Mouse (Mus musculus): ENCODE measurements around the gene Ly6g5b. TPM values are rescaled to one million over a fixed set of nuclear protein-coding genes. Genes with fewer than 3 reads are reported as not detected.

Gene Ly6g5b
- polyA plus RNA-seq, 1 experiment = 1.2 TPM

GRCm38 (mm10) chr17:35105740-35106389, 9.4 kb downstream of the Ly6g5b start:
- no peak for DNase-seq (ENCODE audit: low spot score)

GRCm38 (mm10) chr17:35104754-35105153, 10.5 kb downstream of the Ly6g5b start:
- no peak for DNase-seq (ENCODE audit: low spot score)

DNA sequence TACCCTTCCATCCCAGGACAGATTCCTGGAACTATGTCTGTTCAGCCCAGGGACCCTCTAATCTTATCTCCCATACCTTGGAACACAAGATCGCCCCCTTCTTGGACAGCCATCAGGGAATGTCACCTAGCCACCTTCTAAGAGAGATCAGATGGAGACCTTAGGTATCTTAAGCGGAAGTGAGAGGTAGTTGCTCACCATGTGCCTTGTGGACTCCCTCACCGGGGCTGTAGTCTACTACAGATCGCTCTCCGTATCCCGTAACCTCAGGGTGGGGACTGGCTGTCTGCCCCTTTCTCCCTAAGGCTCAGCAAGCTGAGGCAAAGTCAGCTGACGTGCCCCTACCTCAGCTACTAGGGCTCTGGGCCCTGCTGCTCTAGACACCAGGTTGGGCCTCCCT, 11.1 kb downstream of the Ly6g5b start:
- no peak for DNase-seq (ENCODE audit: low spot score)

DNA sequence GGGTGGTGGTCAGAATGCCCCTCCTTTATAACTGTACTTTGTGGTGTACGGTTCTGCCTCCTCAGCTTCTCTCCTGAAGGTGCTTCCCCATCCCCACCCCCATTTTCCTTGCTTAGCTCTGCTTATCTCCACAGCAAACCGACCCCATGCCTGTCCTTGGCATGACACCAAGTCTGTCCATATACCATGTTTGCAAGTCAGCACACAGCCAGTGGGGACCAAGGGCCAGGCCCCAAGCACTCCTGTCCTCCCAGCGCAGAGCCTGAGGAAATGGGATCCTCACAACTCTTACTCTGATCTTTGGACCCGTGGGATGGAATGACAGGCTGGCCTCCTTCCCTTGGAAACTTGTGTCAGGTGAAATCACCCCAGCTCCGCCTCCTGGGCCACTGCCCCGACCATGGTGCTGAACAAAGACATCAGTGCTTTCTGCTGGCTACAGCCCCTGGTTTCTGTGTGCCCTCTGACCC, 12.0 kb downstream of the Ly6g5b start:
- DNase-seq (ENCODE audit: low spot score) = no peak

- DNase-seq (ENCODE audit: low spot score) = no peak
Observed at GRCm38 (mm10) chr17:35102299-35102698, 12.9 kb downstream of the Ly6g5b start.

GRCm38 (mm10) chr17:35101161-35101560, 14.1 kb downstream of the Ly6g5b start:
- DNase-seq (ENCODE audit: low spot score) = no peak

DNA sequence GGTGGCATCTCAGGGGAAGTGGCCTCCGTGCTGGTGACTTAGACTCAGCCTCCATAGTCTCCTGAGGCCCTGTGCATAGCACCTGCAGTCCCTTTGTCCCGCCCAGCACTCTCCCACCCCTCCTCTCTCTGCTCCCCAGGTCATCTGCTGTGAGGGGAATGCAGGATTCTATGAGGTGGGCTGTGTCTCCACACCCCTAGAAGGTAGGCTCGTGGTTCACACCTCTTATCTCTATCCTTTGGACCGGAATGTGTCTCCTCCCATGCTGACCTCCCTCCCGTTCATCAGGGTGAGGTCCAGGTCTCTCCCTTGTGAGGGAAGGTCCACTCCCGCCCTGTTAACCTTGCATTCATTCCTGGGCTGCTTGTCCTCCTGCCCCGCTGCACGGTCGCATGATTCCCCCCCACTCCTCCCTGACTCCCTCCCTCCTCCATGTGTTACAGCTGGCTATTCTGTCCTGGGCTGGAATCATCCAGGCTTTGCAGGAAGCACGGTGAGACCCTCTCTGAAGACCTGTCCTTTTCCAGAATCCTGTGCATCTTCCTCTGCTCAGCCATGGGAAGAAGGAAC, 14.9 kb downstream of the Ly6g5b start:
- DNase-seq (ENCODE audit: low spot score) = no peak

GRCm38 (mm10) chr17:35097164-35097655, 18.0 kb downstream of the Ly6g5b start:
- DNase-seq (ENCODE audit: low spot score) = no peak

GRCm38 (mm10) chr17:35096597-35096996, 18.6 kb downstream of the Ly6g5b start:
- no peak for DNase-seq (ENCODE audit: low spot score)

DNA sequence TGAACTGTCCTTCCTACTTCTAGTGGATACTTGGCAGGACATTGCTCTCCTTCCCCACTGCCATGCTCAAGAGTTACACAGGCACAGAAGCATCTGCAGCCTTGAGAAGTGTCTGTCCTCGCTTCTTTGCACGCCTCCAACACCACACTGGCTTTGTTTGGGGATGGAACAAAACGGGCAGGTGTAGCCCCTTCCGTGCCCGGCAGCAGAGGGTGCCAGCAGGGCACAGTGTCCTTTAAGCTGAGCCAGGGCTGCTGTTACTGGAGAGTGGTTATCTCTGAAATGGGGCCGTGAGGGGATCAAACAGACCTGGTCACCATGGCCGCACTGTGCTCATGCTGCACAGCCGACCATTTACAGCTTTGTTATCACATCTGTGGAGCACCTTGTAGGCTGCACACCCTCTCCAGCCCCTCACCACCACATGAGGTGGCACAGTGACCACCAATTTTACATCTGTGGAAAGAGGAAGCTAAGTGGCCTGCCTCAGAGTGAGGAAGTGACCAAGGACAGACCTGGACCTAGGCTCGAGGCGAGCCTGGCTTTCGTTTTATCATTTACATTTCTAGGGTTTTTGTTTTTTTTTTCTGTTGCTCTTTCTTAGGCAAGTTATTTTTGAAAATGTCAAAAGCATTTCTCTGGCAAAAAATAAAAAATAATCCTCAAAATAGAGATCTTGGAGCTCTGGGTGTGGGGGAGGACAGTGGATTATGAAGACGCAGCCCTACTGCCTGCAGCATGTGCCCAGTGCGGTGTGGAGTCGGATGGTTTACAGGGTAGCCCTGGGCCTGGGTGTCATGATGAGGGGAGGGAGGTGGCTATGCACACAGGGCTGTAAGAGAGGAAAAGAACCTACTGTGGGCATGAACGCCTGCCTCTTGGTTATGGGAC, 20.5 kb downstream of the Ly6g5b start:
- no peak for DNase-seq (ENCODE audit: low spot score)

DNA sequence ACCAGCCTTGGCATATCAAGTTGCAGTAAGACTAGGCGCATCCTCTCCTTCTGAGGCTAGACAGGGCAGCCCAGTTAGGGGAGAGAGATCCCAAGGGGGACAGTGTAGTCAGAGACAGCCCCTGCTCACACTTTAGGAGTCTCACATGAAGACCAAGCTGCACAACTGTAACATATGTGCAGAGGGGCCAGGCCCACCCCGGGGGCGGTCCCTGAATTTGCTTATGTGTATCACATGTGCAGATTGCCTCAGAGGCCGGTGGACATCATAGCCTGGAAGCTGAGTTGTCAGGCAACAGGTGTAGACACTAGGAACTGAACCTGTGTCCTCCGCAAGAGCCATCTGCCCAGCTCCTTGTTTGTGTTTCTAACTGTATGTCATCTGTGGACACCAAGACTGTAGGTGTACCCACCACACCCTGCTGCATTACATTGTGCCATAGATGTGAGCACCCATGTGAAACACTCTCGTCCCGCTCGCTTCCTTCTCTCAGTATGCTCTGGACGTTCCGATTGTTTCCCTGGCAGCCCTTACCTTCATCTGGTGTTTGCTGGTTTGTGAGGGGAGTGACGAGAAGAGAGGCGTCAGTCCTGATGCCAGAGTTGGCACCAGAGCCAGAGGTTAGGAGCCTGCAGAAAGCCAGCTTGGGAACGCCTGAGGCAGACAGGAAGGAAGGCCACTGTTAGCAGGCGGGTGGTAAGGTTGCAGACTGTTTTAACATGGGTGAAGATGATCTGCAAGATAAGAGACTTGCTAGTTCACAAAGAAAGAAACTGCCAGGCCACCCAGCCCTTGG, 22.6 kb downstream of the Ly6g5b start:
- DNase-seq (ENCODE audit: low spot score) = no peak

GRCm38 (mm10) chr17:35090166-35090932, 24.9 kb downstream of the Ly6g5b start:
- no peak for DNase-seq (ENCODE audit: low spot score)

DNA sequence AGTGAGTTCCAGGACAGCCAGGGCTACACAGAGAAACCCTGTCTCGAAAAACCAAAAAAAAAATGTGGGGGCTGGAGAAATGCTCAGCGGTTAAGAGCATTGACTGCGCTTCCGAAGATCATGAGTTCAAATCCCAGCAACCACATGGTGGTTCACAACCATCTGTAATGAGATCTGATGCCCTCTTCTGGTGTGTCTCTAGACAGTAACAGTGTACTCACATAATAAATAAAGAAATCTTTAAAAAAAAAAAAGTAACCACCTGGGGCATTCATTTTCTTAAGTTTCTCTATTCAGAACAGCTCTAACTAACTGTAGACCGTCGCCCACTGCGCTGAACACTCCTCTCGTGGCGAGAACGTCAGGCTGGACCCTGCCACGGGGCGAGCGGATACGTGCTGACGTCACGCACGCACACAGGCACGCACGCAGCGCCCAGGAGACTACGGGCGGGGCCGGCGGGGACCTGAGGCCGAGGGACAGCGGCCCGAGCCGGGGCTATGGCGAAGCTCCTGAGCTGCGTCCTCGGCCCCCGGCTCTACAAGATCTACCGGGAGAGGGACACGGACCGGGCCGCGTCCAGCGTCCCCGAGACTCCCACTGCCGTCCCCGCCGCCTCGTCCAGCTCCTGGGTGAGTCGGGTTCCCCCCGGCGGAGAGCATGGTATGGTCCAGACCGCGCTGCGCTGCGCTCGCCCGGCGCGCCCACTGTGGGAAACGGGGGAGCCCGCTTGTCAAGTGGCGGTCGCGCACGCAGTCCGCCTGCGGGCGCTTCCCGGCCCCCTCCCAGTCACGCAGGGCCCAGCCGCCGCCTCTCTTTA, 26.2 kb downstream of the Ly6g5b start, which contains the start of gene Abhd16a:
Abhd16a (plus strand) TSS at position 439 of the 820 bp plus-strand sequence.
- DNase-seq (ENCODE audit: low spot score) = peak; percentile 91

DNA sequence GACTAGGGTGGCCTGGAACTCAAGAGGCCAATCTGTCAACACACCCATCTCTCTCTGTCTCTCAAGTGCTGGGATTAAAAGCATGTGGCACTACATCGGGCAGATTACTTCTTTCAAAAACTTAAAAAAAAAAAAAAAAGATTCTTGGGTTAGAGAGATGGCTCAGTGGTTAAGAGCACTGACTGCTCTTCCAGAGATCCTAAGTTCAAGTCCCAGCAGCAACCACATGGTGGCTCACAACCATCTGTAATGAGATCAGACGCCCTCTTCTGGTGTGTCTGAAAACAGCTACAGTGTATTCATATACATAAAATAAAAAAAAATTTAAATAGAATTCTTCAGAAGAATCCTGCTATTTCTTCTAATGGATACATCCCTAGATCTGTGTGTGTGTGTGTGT, 27.1 kb downstream of the Ly6g5b start:
- no peak for DNase-seq (ENCODE audit: low spot score)

- no peak for DNase-seq (ENCODE audit: low spot score)
Observed at GRCm38 (mm10) chr17:35085208-35085865, 29.9 kb downstream of the Ly6g5b start, which contains the start of gene Ly6g6f. Gene Ly6g6f, minus strand, starts transcription at chr17:35085610.

DNA sequence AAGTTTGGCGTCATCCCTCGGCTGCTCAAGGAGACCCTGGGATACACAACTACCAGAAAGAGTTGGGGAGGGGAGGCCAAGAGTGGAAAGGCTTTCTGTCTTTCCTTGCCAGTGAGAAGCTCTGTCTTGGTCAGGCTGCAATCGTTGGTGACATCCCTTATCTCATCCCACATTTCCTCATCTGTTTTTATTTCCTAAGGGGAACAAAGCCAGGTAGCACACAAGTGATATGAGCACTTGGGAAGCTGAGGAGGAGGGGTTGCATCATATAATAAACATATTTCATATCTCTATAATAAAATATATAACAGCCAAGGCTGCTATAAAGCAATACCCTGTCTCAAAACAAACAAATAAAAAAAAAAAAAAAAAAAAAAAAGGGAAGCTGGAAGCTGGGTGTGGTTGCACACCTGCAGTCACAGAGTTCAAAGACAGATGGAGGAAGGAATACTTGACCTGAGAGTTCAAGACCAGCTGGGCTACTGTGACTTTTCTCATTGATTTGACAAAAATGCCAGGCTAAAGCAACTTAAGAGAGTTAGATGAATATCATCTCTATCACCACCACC, 31.2 kb downstream of the Ly6g5b start:
- DNase-seq (ENCODE audit: low spot score) = no peak

GRCm38 (mm10) chr17:35082841-35083576, 32.2 kb downstream of the Ly6g5b start:
- no peak for DNase-seq (ENCODE audit: low spot score)

DNA sequence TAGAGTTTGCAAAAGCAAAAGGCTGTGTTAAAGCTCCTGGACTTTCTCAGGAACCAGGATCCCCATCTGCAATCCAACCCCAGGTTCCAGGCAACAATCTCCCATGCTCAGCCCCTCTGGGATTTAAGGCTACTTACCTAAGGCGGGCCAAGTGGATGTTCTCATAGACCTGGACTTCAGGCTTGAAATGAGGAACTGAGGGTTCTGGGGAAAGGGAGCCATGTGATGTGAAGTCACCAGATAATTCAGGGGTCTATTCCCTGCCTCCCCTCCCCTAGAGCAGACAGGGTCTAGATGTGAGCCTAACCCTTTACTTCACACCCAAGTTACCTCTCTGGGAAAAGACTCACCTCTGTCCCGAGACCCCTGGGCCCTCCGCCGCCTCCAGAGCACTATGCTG, 34.5 kb downstream of the Ly6g5b start:
- no peak for DNase-seq (ENCODE audit: low spot score)
